Mouse (Mus musculus) kidney, postnatal 0 days (tissue): ENCODE measurements around the gene Cpxm1. TPM values are rescaled to one million over a fixed set of nuclear protein-coding genes. Genes with fewer than 3 reads are reported as not detected.
A peak's percentile ranks its signal among the peaks of the same experiment; 100 is the strongest.

Experiments
- ATAC-seq: fragments of 200-750 bp; cut with Nextera tagmentation; replicated peaks from 2 replicates; pipeline ENCODE4 v1.8.0; 2017; ENCODE audit warnings: low read depth, moderate number of reproducible peaks, moderate TSS enrichment, moderate library complexity; ENCODE audit not compliant: low FRiP score
- DNase-seq: peaks from one replicate; pipeline ENCODE4 v3.0.0-alpha.2; 2016; ENCODE audit warnings: low spot score
- H3K27ac ChIP-seq: fragments of 300-500 bp; sonication (generic); 2 replicates; pipeline ENCODE4 v1.5.1; 2014; ENCODE audit warnings: mild to moderate bottlenecking
- H3K27me3 ChIP-seq: fragments of 300-500 bp; sonication (generic); 2 replicates; pipeline ENCODE4 v1.6.1; 2014; ENCODE audit warnings: low read length, mixed read lengths; ENCODE audit not compliant: insufficient read depth
- H3K36me3 ChIP-seq: fragments of 300-500 bp; sonication (generic); 2 replicates; pipeline ENCODE4 v1.6.1; 2014; ENCODE audit warnings: low read length, mixed read lengths; ENCODE audit not compliant: insufficient read depth
- H3K4me1 ChIP-seq: fragments of 300-500 bp; sonication (generic); replicated peaks from 2 replicates; pipeline ENCODE4 v1.6.1; 2014; ENCODE audit warnings: antibody characterized with exemption, low read length, mixed read lengths; ENCODE audit not compliant: insufficient read depth
- H3K4me2 ChIP-seq: fragments of 300-500 bp; sonication (generic); 2 replicates; pipeline ENCODE4 v1.6.1; 2014; ENCODE audit warnings: mild to moderate bottlenecking, low read length, moderate library complexity, mixed read lengths
- H3K4me3 ChIP-seq: fragments of 300-500 bp; sonication (generic); replicated peaks from 2 replicates; pipeline ENCODE4 v1.5.1; 2014; ENCODE audit warnings: low read depth, low read length
- H3K9ac ChIP-seq: fragments of 300-500 bp; sonication (generic); 2 replicates; pipeline ENCODE4 v1.6.1; 2014; ENCODE audit warnings: low read depth, low read length
- H3K9me3 ChIP-seq: fragments of 300-500 bp; sonication (generic); replicated peaks from 2 replicates; pipeline ENCODE4 v1.6.1; 2016; ENCODE audit warnings: low read length, inconsistent platforms, mixed read lengths
- CTCF ChIP-seq: IDR thresholded peaks from 2 replicates; pipeline ENCODE4 v1.5.1; 2016; ENCODE audit warnings: antibody characterized with exemption, low read depth, mild to moderate bottlenecking, moderate library complexity
- WGBS: fragments of 180-500 bp; shearing (Covaris S2); extraction: QIAGEN DNeasy Blood & Tissue Kit; methylation state at CpG from one replicate; pipeline ENCODE4 v1.1.7; 2014; 5-methylcytosine and 5-hydroxymethylcytosine counted together
- polyA plus RNA-seq: library from polyadenylated mRNA; unstranded; fragments of >200 nt; fragmentation: Nextera tagmentation; extraction: Ambion mirVana; gene quantifications from 2 replicates; pipeline ENCODE4 v1.2.1, GENCODE M21; 2015

Gene Cpxm1
- polyA plus RNA-seq, 1 experiment from 2014 or later: 62.1 TPM

DNA sequence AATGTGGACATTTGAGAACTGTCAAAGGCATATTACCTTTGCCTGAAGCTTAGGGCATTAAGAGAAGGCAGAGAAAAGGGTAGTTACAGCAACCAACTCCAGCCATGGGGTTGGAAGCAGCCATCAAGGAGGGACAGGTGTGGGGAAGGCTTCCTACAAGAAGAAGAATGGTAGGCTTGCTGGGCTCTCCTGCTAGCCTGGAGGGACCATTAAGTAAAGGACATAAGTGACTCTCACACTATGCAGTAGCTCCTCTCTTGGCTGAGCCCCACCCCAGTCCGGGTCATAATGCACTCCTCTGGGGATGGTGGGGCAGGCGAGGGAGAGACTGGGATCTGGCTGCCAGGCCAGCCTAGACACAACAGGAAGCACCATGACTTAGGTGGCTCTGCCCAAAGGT lies 8.8 kb upstream of the Cpxm1 start, which contains the start of gene Tmem239:
Tmem239 (plus strand) TSS at position 301 of the 400 bp plus-strand sequence.
- ATAC-seq (no peak), DNase-seq (no peak)
- no peak within 1 kb of the TSS for H3K9ac ChIP-seq
- no peak within 1 kb of the TSS for H3K4me2 ChIP-seq
- no peak within 1 kb of the TSS for H3K27ac ChIP-seq
- 69% methylated on average over 2 of the region's 2 CpGs for WGBS
- no peaks in the 10 kb centered on the region for H3K9me3 ChIP-seq
- TF ChIP-seq CTCF: no peak
- H3K4me1 ChIP-seq: no peaks in the 10 kb centered on the region
- no peaks in the 10 kb centered on the region for H3K27me3 ChIP-seq
- no peak within 1 kb of the TSS for H3K4me3 ChIP-seq
- H3K36me3 ChIP-seq: no peaks in the 10 kb centered on the region

DNA sequence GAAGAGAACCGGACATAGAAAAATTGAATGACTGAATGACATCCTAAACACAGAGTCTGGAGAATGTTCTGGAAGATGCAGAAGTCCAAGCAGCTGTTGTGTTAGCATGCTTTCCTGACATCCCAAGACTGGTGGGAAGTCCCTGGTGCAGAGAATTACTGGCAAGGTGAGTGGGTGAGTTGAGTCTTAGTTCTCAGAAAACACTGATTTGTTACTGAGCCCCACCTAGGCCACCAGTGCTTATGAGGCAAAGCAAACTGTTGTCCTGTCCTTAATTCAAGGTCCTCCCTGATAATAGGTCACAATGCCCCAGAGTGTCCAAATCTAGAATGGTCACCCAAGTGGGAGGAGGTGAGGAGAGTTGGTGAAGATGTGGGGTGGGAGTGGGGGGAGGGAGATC lies 7.6 kb upstream of the Cpxm1 start, which contains the start of the genes Gm28372 and 1700020A23Rik:
Gm28372 (plus strand) TSS at position 301 of the 400 bp plus-strand sequence.
1700020A23Rik (plus strand) TSS at position 321 of the 400 bp plus-strand sequence.
- 100% methylated on average over 1 of the region's 1 CpGs for WGBS
- TF ChIP-seq CTCF: no peak
- no peak for ATAC-seq

DNA sequence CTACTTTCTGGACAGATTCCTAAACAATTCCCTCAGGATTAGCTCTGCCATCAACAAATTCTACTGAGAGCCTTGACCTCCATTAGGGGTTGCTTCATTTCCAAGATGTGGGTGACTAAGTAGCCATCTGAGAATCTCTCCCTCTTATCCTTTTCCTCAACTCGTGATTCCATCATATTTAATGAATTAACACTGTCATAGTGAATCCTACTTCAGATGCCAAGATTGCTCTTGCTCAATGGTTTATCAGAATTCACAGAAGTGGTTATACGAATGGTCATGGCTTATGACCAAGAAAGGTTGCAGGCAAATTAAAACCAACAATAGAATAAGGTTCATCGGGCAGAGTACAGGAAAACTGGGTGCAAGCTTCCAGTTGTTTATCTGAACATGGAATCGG lies 4.5 kb upstream of the Cpxm1 start:
- no peak for TF ChIP-seq CTCF
- Histone ChIP-seq H3K4me1 (peaks cover 10% of the 10 kb centered on the region), H3K27ac (no peak overlapping the region), H3K4me3 (no peak overlapping the region), H3K4me2 (no peak overlapping the region), H3K36me3 (no peaks in the 10 kb centered on the region), H3K27me3 (no peaks in the 10 kb centered on the region; the same call in 1 of the 2 replicates), H3K9ac (no peak overlapping the region), H3K9me3 (no peaks in the 10 kb centered on the region)
- ATAC-seq (no peak), DNase-seq (no peak)
- 78% methylated on average over 4 of the region's 4 CpGs for WGBS

More for the DNA sequence above, 7.6 kb upstream of the Cpxm1 start, which contains the start of the genes Gm28372 and 1700020A23Rik:
- Histone ChIP-seq H3K27me3 (no peaks in the 10 kb centered on the region), H3K9me3 (no peaks in the 10 kb centered on the region), H3K4me1 (no peaks in the 10 kb centered on the region), H3K36me3 (no peaks in the 10 kb centered on the region), H3K4me2 (no peak within 1 kb of the TSS), H3K9ac (no peak within 1 kb of the TSS), H3K4me3 (no peak within 1 kb of the TSS), H3K27ac (no peak within 1 kb of the TSS)
- no peak for DNase-seq

DNA sequence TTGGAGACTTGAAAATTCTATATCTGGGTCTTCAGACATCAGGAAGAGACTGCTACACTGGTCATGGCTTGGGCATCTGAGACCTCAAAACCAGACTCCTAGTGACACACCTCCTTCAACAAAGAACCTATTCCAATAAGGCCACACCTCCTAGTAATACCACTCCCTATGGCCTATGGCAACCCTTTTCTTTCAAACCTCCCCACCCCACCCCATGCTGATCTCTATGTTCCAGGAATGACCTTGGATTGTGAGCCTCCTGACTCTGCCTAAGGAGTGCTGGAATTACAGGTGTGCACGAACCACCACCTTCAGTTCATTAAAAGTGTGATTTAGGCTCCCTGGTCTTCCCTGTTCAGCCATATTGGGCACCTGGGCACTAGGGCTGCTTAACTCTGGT lies 2.7 kb upstream of the Cpxm1 start:
- H3K9ac ChIP-seq: no peak overlapping the region
- ATAC-seq: no peak
- no peak for TF ChIP-seq CTCF
- no peaks in the 10 kb centered on the region for H3K36me3 ChIP-seq
- DNase-seq: no peak
- H3K27me3 ChIP-seq: no peaks in the 10 kb centered on the region; the same call in 1 of the 2 replicates
- no peak overlapping the region for H3K4me2 ChIP-seq
- peaks cover 10% of the 10 kb centered on the region for H3K4me1 ChIP-seq
- H3K4me3 ChIP-seq: no peak overlapping the region
- H3K9me3 ChIP-seq: no peaks in the 10 kb centered on the region
- H3K27ac ChIP-seq: no peak overlapping the region
- WGBS: 83% methylated on average over 1 of the region's 1 CpGs

DNA sequence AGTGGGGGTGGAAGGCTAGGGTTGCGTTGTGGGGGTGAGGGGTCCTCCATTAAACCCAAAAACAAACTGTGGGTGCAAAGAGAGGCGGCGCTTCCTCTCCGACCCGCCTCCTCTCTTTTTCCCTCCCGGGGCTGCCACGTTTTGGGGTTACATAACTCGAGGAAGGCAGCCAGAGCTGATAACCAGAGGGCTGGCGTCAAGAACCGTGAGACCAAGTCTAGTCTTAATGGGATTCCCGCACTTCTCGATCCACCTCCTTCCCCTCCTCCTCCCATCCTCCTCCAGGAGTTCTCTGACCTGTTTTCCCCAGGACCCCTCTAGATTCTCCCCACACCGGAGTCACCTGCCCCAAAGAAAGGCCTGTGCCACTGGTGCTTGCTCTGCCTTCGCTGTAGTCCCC lies 717 bp upstream of the Cpxm1 start:
- no peaks in the 10 kb centered on the region; the same call in 1 of the 2 replicates for H3K27me3 ChIP-seq
- peak overlapping the region; percentile 71; the same call in 1 of the 2 replicates for H3K9ac ChIP-seq
- TF ChIP-seq CTCF: no peak
- peak overlapping the region; percentile 94 for H3K4me2 ChIP-seq
- no peaks in the 10 kb centered on the region for H3K9me3 ChIP-seq
- 23% methylated on average over 8 of the region's 14 CpGs for WGBS
- H3K4me1 ChIP-seq: peaks cover 10% of the 10 kb centered on the region
- no peak overlapping the region for H3K27ac ChIP-seq
- ATAC-seq (no peak), DNase-seq (no peak)
- H3K36me3 ChIP-seq: no peaks in the 10 kb centered on the region
- peak overlapping the region; percentile 65 for H3K4me3 ChIP-seq

DNA sequence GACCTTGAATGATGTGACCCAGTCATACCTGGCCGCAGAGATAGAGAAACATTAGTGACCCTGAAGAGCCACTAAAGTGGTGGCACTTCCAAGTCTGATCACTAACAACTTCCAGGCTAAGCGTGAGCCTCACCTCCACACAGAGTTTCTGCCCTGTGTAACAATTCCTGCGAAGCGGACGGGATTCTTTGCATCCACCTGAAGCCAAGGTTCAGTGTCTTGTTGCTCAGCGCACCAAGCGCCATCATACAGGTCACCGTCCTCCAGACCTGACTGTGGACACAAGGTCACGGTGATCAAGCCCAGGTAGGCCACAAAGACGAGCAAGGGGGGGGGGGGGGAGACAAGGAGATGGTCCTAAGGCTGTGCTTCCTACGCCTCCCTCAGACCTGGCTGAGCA lies 1.7 kb downstream of the Cpxm1 start:
- peaks cover 10% of the 10 kb centered on the region for H3K4me1 ChIP-seq
- H3K9me3 ChIP-seq: no peaks in the 10 kb centered on the region
- no peak overlapping the region for H3K9ac ChIP-seq
- H3K4me3 ChIP-seq: no peak overlapping the region
- no peaks in the 10 kb centered on the region; the same call in 1 of the 2 replicates for H3K27me3 ChIP-seq
- no peak overlapping the region for H3K4me2 ChIP-seq
- 90% methylated on average over 11 of the region's 11 CpGs for WGBS
- DNase-seq (no peak), ATAC-seq (no peak)
- no peak for TF ChIP-seq CTCF
- H3K36me3 ChIP-seq: no peaks in the 10 kb centered on the region
- H3K27ac ChIP-seq: no peak overlapping the region

DNA sequence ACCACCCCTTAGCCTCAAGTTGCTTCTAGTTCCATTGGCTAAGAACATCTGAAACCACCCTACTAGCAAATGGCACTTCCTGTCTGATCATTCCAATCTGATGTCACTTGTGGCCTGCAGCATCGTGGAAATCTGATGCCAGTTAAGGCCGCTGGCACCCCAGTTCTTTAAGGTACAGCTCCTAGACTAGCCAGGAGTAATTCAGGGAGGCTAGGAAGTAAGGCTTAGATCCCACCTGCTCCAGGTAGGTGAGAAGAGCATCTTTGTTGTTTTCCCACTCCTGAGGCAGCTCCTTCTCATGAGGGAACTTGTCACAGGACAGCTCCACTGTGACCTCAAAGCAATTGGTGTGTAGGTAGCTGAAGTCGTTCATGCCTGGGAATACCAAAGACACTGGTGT lies 4.5 kb downstream of the Cpxm1 start:
- no peak for ATAC-seq
- peaks cover 7% of the 10 kb centered on the region for H3K4me1 ChIP-seq
- no peaks in the 10 kb centered on the region for H3K36me3 ChIP-seq
- no peak overlapping the region for H3K4me2 ChIP-seq
- TF ChIP-seq CTCF: no peak
- peak; percentile 49 for DNase-seq
- WGBS: 53% methylated on average over 3 of the region's 3 CpGs
- no peak overlapping the region for H3K4me3 ChIP-seq
- H3K27ac ChIP-seq: no peak overlapping the region
- H3K9ac ChIP-seq: no peak overlapping the region
- H3K27me3 ChIP-seq: no peaks in the 10 kb centered on the region
- no peaks in the 10 kb centered on the region for H3K9me3 ChIP-seq
